Mouse (Mus musculus): ENCODE measurements around the gene Gorasp1. TPM values are rescaled to one million over a fixed set of nuclear protein-coding genes. Genes with fewer than 3 reads are reported as not detected.

Gorasp1 gene
- 31.6 and 39.0 TPM in 2 replicates for polyA plus RNA-seq (2015; fragmentation: Nextera tagmentation; extraction: Ambion mirVana)

DNA sequence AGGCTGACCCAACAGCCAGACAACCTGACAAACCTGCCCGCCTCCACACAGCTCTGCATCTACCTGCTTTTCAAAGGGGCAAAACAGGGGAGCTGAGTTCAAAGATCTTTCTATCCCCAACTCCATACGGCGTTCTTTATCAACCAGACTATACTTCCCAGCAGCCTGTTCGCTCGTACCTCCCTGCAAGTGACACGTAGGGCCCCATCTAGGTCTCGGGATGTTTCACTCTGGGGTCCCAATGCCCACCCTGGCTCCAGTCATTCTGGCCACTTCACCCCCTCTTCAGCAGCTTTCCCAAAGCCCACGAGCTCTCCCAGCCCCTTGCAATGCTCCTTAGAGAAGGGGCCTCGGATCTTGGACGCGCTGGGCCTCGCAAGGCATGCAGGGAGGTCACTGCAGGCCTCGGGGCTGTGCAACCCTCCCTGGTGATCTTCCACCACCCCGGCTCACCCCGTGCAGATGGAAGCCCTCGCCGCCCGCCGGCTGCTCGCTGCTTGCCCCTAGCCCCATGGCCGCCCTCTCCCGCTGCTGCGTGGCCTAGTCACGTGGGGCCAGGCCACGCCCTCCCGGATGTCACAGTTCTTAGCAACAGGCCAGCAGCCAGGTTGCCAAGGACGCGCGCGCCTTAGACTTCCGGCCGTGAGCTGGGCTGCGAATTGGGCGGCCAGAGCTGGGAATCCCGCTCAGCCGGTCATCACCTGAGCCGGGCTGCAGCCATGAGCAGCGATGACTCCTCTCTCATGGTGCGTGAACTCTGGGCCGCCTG is at the start of gene Gorasp1, which contains the start of gene Ttc21a:
TSS of gene Gorasp1 (minus strand) at position 561 of the 769 bp plus-strand sequence.
TSS of gene Ttc21a (plus strand) at position 602 of the 769 bp plus-strand sequence.
- ATAC-seq (ENCODE audit: insufficient read depth, low FRiP score): peak; percentile 94
- H3K4me1 ChIP-seq (ENCODE audit: control insufficient read depth, insufficient read depth, low read length): peaks cover 11% of the 10 kb centered on the region; the same call in 1 of the 2 replicates
- H3K9me3 ChIP-seq (replicated peaks; ENCODE audit: control insufficient read depth, low read length): no peaks in the 10 kb centered on the region
- peak within 1 kb of the TSS; percentile 84 for H3K4me3 ChIP-seq (replicated peaks; ENCODE audit: low read length)
- peak within 1 kb of the TSS; percentile 82 for H3K27ac ChIP-seq (ENCODE audit: low read length)
- 4% methylated on average over 40 of the region's 40 CpGs for WGBS
- H3K4me2 ChIP-seq (ENCODE audit: low read depth, low read length): peak within 1 kb of the TSS; percentile 80
- H3K9ac ChIP-seq (ENCODE audit: low read length): peak within 1 kb of the TSS; percentile 96
- no peaks in the 10 kb centered on the region for H3K27me3 ChIP-seq (ENCODE audit: control insufficient read depth, insufficient read depth, low read length)
- H3K36me3 ChIP-seq (ENCODE audit: control insufficient read depth, insufficient read depth, low read length): no peaks in the 10 kb centered on the region

DNA sequence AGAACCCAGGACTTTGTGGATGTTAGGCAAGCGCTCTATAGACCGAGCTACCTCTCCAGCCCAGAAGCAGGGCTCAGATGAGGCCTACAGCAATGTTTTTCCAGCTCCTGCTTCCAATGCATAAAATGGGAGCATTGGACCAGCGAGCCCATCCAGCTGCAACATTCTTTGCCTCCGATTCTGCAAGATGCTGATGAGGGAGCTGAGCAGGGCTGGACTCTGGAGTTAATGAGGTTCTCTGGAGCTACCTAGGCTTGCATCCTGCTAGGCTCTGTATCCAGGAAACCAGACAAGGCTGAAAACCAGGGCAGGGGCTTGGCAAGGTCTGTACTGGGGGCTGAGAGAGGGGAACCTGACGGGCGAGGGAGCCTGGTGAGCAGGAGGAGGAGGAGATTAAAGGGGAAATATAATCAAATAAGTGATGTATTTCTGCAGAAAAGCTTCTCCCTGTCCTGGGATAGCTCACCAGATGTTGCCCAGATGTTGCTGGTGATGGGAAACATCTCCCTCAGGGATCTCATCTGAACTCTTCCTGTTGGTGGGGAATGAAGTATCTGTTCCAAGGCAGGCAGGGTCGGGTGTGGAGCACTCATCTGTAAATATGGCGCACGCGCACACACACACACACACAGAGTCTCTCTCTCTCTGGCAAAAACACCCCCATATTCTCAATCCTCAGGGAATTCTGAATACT is 48.7 kb upstream of the Gorasp1 start:
- Histone ChIP-seq H3K4me1 (ENCODE audit: control insufficient read depth, insufficient read depth, low read length) (peaks cover 22% of the 10 kb centered on the region), H3K27me3 (ENCODE audit: control insufficient read depth, insufficient read depth, low read length) (no peaks in the 10 kb centered on the region), H3K9me3 (replicated peaks; ENCODE audit: control insufficient read depth, low read length) (no peaks in the 10 kb centered on the region), H3K9ac (ENCODE audit: low read length) (no peak overlapping the region), H3K36me3 (ENCODE audit: control insufficient read depth, insufficient read depth, low read length) (no peaks in the 10 kb centered on the region), H3K4me3 (replicated peaks; ENCODE audit: low read length) (no peak overlapping the region), H3K27ac (ENCODE audit: low read length) (peak overlapping the region; percentile 59), H3K4me2 (ENCODE audit: low read depth, low read length) (no peak overlapping the region)
- WGBS: 62% methylated on average over 10 of the region's 10 CpGs
- no peak for ATAC-seq (ENCODE audit: insufficient read depth, low FRiP score)

DNA sequence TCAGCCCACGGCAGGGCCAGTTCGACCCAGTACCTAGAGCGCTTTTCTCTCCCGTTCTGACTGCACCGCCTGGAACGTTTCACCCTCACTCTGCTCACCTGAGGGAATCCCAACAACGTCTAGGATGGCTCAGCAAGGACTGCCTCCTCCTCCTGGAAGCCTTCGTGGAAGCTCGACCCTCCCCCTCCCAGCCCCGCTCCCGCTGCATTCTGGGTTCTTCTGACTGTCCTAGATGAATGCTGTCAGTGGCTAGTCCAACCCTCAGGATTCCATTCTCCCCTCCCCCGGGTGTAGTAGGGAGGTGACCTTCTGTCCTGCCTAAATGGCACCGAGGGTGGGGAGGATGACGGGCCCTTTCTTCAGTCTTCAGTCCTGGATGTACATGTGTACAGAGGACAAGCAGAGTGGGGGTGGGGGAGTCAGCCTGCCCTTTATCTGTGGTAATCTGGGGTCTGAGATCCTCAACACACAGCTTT is 47.2 kb upstream of the Gorasp1 start, which contains the start of gene Csrnp1:
TSS of gene Csrnp1 (minus strand) at position 123 of the 476 bp plus-strand sequence.
- ATAC-seq (ENCODE audit: insufficient read depth, low FRiP score): no peak

DNA sequence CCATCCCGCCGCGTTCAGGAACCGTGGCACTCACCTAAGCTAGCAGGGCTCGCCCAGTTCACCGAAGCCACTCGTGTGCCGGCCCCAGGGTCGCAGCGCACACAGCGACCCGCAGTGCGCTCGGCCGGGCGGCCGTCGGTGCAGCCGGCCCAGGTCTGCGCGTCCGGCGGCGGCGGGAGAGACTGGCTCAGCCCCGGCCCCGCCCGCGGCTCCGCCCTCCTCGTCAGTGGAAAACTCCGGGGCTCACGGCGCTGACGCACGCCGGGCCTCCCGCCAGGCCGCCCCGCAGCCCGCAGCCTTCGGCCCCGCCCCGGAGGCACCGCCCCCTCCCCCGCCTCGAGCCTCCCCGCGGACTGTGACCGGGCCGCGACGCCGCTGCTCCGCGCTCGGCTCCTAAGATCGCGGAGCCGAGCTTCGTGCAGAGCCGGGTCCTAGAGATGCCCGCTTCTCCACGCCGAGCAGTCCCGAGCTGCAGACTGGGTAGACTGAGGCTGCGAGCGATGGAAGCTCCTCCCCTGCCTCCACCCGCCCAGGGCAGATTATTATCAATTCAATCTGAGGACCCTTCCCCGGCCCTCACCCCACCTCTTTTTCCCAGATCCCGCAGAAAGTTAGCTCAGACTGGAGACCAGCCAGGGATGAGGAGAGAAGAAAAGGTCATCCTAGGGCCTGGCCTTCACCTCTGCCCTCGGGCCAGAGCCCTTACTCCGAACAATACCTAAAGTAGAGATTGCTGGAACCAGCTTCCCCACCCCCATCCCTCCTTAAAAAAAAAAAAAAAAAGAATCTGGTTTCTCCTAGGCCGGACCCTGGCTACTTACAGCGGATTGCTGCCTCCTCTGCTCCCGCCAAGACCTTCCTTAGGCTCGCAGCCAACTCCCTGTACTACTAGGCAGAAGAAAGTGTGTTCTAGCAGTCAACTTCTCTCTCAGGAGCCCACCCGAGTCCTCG is 46.5 kb upstream of the Gorasp1 start:
- ATAC-seq (ENCODE audit: insufficient read depth, low FRiP score): peak; percentile 85
- Histone ChIP-seq H3K36me3 (ENCODE audit: control insufficient read depth, insufficient read depth, low read length) (no peaks in the 10 kb centered on the region), H3K9ac (ENCODE audit: low read length) (peak overlapping the region; percentile 87), H3K9me3 (replicated peaks; ENCODE audit: control insufficient read depth, low read length) (no peaks in the 10 kb centered on the region), H3K4me3 (replicated peaks; ENCODE audit: low read length) (peak overlapping the region; percentile 79), H3K27me3 (ENCODE audit: control insufficient read depth, insufficient read depth, low read length) (no peaks in the 10 kb centered on the region), H3K27ac (ENCODE audit: low read length) (peak overlapping the region; percentile 96), H3K4me1 (ENCODE audit: control insufficient read depth, insufficient read depth, low read length) (peaks cover 42% of the 10 kb centered on the region), H3K4me2 (ENCODE audit: low read depth, low read length) (peak overlapping the region; percentile 87)
- under 1% methylated on average over 79 of the region's 79 CpGs for WGBS

More for the DNA sequence above, 47.2 kb upstream of the Gorasp1 start, which contains the start of gene Csrnp1:
- H3K27ac ChIP-seq (ENCODE audit: low read length): peak within 1 kb of the TSS; percentile 96
- peak within 1 kb of the TSS; percentile 79 for H3K4me3 ChIP-seq (replicated peaks; ENCODE audit: low read length)
- WGBS: 14% methylated on average over 14 of the region's 14 CpGs
- no peaks in the 10 kb centered on the region for H3K9me3 ChIP-seq (replicated peaks; ENCODE audit: control insufficient read depth, low read length)
- H3K9ac ChIP-seq (ENCODE audit: low read length): peak within 1 kb of the TSS; percentile 87
- H3K4me2 ChIP-seq (ENCODE audit: low read depth, low read length): peak within 1 kb of the TSS; percentile 87
- no peaks in the 10 kb centered on the region for H3K36me3 ChIP-seq (ENCODE audit: control insufficient read depth, insufficient read depth, low read length)
- H3K4me1 ChIP-seq (ENCODE audit: control insufficient read depth, insufficient read depth, low read length): peaks cover 36% of the 10 kb centered on the region
- no peaks in the 10 kb centered on the region for H3K27me3 ChIP-seq (ENCODE audit: control insufficient read depth, insufficient read depth, low read length)

DNA sequence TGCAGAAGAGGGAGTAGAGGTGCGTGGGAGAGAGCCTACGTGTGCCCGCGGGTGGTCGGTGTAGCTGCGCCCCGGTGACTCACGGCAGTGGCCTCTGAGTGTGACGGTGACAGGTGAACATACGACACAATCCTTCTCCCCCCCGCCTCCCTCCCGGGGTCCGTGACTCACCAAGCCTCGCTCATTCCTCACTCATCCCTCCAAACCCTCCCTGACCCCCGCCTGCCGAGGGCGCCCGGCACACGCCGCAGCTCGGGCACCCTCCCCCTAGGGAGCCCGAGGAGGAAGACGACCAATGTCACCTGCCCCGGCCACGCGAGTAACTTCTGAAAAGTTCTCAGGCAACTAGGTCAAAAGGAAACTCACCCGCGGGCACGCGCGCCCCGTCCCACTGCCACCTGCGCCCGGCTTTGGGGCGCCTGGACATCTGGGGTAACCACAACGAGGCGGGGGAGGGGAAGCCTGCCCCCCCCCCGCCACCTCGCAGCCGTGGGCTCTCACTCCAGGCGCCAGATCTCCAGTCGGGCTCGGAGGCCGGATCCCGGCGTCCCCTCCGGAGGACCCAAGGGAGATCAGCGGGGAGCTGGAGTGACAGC is 45.7 kb upstream of the Gorasp1 start:
- H3K4me2 ChIP-seq (ENCODE audit: low read depth, low read length): peak overlapping the region; percentile 87
- H3K27me3 ChIP-seq (ENCODE audit: control insufficient read depth, insufficient read depth, low read length): no peaks in the 10 kb centered on the region
- peak overlapping the region; percentile 87 for H3K9ac ChIP-seq (ENCODE audit: low read length)
- peak overlapping the region; percentile 96 for H3K27ac ChIP-seq (ENCODE audit: low read length)
- H3K4me1 ChIP-seq (ENCODE audit: control insufficient read depth, insufficient read depth, low read length): peaks cover 50% of the 10 kb centered on the region
- H3K36me3 ChIP-seq (ENCODE audit: control insufficient read depth, insufficient read depth, low read length): no peaks in the 10 kb centered on the region
- under 1% methylated on average over 48 of the region's 48 CpGs for WGBS
- no peaks in the 10 kb centered on the region for H3K9me3 ChIP-seq (replicated peaks; ENCODE audit: control insufficient read depth, low read length)
- peak overlapping the region; percentile 79 for H3K4me3 ChIP-seq (replicated peaks; ENCODE audit: low read length)
- ATAC-seq (ENCODE audit: insufficient read depth, low FRiP score): peak; percentile 4; the same call in 1 of the 2 replicates

DNA sequence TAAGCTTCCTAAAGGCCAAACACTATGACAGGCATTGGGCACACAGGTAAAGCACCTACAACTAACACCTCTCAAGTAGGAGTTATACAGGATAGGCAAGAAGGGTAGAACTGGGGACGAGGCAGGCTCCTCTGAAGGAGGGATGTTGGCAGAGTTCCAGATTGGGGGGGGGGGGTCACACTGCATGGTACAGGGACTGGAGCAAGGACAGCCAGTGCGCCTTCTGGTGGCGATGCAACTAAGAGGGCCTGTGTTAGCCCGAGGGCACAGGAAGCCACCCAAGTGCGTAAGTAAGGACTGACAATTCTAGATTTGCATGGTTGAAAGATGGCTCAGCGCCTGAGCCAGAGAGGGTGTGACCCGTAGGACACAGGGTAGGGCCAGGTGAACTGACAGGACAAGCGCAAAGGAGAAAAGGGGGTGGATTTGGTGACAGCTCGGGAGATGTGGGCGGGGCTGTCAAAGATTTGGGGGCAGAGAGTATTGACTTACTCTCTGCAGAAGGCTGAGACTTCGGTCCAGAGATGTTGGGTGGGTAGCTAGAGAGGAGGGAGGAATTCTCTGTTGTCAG is 45.0 kb upstream of the Gorasp1 start:
- peaks cover 57% of the 10 kb centered on the region for H3K4me1 ChIP-seq (ENCODE audit: control insufficient read depth, insufficient read depth, low read length)
- H3K9ac ChIP-seq (ENCODE audit: low read length): peak overlapping the region; percentile 87

DNA sequence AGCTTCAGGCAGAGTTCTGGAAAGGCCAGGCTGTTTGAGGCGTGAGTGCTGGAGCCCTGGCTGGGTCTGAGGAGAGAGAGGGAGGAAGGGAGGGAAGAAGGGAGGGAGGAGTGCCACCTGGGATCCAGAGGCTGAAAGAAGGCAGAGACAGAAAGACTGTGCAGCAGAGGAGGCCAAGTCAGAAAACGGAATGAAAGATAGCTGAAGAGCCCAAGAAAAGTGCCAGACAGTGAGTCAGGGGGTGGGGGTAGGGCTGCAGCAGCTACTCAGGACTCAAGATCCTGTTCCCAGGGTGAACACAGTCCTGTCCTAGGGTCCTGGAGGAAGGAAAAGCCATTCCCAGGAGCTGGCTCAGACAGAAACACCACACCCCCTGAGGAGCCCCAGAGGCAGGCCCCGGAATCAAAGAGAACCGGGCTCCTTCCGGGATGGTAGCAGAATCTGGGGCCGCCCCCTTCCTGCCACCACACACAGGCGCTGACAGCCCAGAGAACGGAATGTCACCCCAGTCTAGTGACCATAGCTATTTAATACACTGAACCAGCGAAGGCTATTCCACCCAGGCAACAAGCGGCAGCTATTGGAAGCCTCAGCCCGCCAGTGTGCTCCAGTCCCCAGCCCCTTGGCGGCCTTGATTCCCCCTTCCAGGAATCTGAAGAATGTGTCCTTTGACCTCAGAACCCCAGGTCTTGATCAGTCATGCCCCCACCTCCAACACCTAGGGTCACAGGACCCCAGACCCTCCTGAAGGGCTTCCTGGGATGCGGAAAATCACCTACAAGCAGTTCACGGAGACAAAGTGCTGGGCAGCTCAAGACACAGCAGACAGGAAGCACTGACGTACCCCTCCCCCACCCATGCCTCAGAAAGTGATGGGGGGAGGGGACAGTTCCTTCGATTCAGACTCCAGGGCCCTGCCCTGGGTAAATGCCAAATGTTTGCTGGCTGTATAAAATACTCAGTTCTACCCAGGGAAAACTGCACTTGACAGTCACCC is 44.1 kb upstream of the Gorasp1 start:
- H3K4me2 ChIP-seq (ENCODE audit: low read depth, low read length): peak overlapping the region; percentile 87
- H3K27ac ChIP-seq (ENCODE audit: low read length): peak overlapping the region; percentile 96
- H3K4me1 ChIP-seq (ENCODE audit: control insufficient read depth, insufficient read depth, low read length): peaks cover 61% of the 10 kb centered on the region
- no peaks in the 10 kb centered on the region for H3K9me3 ChIP-seq (replicated peaks; ENCODE audit: control insufficient read depth, low read length)
- H3K36me3 ChIP-seq (ENCODE audit: control insufficient read depth, insufficient read depth, low read length): no peaks in the 10 kb centered on the region
- H3K27me3 ChIP-seq (ENCODE audit: control insufficient read depth, insufficient read depth, low read length): no peaks in the 10 kb centered on the region
- under 1% methylated on average over 16 of the region's 16 CpGs for WGBS
- ATAC-seq (ENCODE audit: insufficient read depth, low FRiP score): peak; percentile 18; the same call in 1 of the 2 replicates
- peak overlapping the region; percentile 69 for H3K9ac ChIP-seq (ENCODE audit: low read length)
- peak overlapping the region; percentile 79 for H3K4me3 ChIP-seq (replicated peaks; ENCODE audit: low read length)

More for the DNA sequence above, 45.0 kb upstream of the Gorasp1 start:
- Histone ChIP-seq H3K27ac (ENCODE audit: low read length) (peak overlapping the region; percentile 96), H3K36me3 (ENCODE audit: control insufficient read depth, insufficient read depth, low read length) (no peaks in the 10 kb centered on the region), H3K4me2 (ENCODE audit: low read depth, low read length) (peak overlapping the region; percentile 87), H3K4me3 (replicated peaks; ENCODE audit: low read length) (peak overlapping the region; percentile 79), H3K9me3 (replicated peaks; ENCODE audit: control insufficient read depth, low read length) (no peaks in the 10 kb centered on the region), H3K27me3 (ENCODE audit: control insufficient read depth, insufficient read depth, low read length) (no peaks in the 10 kb centered on the region)
- WGBS: 4% methylated on average over 11 of the region's 11 CpGs
- peak; percentile 7; the same call in 1 of the 2 replicates for ATAC-seq (ENCODE audit: insufficient read depth, low FRiP score)
